Mouse (Mus musculus) retina, postnatal 1 day (tissue): ENCODE data around the gene Aunip.

Experiments
- DNase-seq: peaks from one replicate; pipeline ENCODE4 v3.0.0-alpha.2; 2012

The Aunip gene

DNA sequence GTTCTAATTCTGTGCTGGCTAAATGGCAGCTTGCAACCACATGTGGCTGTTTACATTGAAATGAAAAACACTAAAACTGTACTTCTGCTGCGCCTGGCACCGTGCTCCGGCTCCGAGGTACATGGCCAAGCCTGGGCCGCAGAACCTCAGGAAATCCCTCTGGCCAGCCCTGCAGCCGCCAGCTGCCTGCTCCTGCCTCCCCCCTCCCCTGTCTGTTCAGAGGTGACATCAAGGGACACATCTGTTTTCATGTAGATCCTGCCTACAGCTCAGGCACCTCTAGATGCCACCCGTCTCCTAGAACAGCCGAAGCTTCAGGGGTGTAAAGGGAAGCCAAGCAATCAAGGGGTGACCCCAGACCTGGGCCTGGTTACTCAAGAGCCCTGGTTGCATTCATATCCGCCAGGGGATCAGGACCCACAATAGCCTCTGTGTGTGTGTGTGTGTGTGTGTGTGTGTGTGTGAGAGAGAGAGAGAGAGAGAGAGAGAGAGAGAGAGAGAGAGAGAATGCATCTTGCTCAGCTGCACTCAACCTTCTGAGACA, 47.8 kb downstream of the Aunip start:
- DNase-seq, result no peak

DNA sequence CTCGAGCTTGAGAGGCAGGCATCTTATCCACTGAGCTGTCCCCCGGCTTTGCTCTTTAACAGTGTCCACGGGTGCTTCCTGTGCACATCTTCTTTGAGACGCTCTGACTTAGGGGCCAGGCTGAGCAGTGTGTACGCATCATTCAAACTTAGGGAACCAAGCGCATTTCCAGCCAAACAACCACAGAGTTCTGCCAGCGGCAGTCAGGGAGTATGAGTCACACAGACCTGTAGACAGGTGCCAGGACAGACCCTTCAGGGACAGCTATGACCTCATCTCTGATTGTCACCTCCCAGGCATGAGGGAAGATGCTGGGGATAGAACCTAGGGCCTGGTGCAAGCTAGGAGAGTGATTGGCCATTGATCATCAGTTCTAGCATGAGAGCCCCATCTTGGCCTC, 48.4 kb downstream of the Aunip start:
- no peak for DNase-seq

DNA sequence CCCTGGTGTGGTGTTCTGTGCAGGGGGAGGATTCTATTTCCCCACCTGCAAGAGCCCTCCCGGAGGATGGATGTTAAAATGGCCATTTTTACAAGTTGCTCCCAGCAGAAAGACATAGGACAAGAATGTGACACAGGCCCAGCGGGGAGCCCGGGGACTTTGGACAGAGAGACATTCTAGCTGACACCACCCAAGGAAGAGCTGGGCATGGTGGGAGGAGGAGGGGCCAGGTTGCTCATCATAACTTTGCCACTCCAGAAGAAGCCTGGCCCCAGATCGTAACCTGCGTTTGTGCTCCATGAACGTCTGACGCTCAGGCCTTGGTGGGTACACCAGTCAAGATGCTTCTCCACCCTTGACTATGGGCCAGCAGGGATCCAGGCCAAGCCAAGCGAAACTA, 49.9 kb downstream of the Aunip start:
- DNase-seq, result no peak

DNA sequence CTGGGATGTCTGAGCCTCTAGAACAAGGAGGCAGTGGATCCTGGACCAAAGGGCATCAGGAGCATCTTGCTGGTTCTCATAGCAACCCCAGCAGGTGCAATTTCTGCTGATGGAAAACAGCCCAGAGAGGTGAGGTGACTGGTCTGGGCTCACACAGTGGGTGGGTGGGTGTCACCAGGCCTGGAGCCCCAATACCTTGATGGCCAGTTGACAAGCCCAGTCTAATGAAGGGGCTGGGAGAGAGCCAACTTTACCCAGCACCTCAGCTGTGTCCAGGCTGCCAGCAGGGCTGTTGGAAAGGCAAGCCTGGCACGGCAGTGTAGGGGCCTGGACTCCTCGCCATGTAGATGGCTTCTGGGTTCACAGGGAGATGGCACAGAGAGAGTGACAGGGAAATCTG, 51.2 kb downstream of the Aunip start:
- DNase-seq, result no peak

DNA sequence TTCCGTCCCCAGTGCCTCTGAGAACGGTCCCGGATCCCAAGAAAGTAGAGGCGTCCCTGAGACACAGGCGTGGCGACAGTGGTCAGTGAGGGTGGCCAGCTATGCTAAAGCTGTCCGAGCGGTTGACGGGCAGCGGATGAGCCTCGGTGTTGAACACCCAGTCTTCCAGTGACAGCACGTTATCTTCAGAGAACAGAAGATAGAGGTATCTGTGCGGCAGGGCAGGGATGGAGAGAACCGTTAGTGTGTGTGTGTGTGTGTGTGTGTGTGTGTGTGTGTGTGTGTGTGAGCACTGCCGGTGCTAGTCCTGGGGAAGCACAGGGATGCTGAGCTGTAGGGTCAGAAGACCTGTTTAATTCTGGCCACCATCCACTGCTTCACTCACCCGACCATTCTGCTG, 52.8 kb downstream of the Aunip start:
- no peak for DNase-seq

DNA sequence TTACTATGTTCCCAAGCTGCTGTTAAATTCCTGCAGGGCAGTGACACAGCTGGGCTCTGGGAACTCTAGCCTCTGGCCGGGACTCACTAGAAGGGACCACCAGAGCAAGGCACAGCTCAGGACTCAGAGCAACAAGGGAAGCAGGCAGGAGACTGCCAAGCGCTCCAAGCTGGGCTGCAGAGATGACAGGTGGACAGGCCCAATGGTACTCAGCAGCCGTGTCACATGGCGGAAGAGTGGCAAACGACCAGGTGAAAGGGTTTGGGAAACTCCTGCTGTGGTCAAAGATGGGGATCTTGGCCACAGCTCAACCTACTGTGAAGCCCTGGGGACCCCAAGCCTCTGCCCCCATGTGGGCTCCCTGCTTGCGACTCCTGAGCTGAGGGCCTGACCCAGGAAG, 53.3 kb downstream of the Aunip start:
- no peak for DNase-seq

DNA sequence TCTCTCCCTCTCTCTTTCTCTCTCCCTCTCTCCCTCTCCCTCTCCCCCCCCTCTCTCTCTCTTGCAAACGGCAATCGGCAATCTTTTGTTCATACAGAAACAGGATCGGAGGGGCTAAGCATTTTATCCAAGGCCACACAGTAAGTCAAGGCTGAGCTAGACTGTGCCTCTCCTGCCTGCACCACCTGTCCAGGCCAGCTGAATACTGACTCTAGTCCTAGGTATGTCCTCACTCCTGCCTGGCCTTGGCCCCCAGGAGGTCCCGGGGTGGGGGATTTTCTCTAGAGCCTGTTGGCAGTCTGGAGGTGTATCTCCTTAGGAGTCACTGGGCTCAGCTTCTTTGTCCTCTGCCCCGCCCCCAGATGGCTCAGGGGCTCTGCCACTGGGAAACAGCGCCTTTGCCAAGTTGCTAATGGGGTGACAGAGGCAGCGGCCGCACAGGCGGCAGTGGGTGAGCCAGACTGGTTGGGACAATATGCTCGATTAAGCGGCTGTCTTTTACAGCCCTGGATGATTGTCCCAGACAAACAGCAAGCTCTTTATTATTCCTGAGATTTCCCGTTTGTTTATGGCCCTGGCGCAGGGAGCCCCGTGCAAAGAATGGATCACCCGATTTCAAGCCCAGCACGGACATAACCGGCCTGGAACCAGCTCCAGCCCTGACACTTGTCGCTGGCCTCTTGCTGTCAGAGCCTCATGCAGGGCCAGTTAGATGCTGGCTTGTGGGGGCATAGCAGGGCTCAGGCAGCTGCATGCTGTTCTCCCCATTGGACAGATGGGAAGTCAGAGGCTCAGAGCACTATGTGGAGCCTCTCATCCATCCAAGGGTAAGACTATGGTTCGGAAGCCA, 56.8 kb downstream of the Aunip start:
- peak; percentile 59 for DNase-seq

DNA sequence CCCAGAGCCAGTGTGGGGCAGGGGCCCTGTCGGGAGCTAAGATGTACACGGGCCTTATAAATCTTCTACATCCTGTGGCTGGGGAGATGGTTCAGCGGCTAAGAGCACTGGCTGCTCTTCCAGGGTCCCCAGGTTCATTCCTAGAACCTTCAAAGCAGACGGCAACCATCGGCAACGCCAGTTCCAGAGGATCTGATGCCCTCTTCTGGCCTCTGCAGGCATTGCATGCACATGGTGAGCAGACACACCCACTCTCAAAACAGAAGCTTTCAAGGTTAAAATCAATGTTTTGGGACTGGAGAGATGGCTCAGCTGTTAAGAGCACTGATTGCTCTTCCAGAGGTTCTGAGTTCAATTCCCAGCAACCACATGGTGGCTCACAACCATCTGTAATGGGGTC, 58.4 kb downstream of the Aunip start:
- DNase-seq, result no peak

DNA sequence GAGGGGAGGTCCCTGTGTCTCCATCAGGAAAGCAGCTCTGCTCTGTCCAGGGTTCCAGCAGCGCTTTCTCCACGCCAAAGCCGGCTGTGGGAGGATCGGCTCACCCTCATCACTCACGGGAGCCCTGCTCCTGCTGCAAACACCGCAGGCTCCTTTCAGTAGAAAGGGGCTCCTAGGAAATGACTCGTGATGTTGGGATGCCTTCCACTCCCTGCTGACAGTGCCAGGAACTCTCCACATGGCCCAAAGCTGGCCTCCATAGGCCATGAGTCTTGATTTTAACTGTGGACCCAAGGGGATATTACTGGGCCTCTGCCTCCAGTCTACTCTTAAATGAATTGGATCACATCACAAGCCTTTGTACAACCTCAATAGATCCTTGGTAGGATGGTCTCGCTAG, 59.0 kb downstream of the Aunip start:
- no peak for DNase-seq

DNA sequence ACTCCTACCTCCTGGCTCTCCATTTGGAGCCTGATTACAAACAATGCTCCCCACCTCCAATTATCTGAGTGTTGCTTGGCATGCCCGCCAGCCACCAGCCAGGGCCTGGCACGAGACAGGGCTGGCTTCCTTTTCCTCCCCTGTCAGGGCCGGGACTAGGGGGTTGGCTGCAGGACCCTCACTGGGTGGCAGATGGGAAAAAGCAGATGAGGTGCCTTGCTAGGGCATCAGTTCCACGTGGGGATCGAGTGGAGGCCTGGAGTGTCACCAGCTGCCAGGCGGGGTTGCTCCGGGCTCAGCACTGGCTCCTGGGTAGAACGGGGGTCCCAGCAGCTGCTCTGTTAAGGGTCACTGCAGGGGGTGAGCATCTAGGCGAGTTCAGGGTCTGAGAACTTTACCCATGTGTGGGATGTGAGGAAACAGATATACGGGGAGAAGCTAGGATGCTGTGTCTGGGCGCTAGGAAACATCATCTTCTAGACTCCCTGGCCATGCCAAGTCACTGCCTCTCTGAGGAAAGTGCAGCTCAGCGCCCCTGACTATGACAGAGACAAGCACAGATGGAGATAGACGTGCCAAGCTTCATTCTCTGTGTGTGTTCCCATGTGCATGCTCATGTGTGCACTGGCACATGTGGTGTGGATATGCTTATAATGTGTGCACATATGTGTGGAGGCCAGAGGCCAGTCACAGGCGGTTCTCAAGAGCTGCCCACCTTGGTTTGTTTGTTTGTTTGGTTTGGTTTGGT, 60.1 kb downstream of the Aunip start:
- DNase-seq, result peak; percentile 63

DNA sequence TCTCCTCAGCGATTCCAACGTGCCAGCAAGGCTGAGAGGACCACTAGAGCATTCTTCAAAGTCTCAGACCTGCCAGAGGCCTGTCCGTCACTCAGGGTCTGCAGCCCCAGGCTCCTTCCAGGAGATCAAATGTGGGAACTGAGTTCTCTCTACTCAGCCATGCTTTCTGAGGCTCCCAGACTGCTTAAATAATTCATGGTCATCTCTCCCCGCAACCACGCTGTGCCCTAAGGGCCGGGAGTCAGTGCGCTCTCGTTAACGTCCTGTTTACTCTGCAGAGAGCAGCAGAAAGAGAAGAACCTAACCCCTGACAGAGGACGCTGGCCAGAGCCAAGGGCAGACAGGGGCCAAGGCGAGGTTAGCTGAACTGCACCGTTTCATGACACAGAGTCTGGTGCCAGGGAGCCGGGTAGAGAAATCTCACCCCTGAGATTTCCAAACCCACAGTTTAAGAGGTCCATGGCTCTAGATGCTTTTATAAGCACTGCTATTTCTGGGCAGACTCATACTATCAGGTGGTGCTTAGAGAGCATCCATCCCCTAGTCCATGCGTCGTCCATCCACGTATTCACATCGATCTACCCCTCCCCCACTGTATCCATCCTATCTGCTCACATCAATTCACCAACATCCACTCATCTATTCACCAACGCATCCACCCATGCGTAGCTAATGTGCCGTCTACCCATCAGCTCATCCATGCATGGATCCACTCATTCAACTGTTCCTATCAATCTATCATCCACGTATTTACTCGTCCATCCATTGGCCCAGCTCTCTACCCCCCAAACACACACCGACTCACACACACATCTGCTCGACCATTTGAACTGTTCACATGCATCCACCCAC, 61.9 kb downstream of the Aunip start:
- DNase-seq, result peak; percentile 72
